Mouse (Mus musculus) lung, embryonic 16.5 days (tissue): ENCODE data around the gene Slc7a7. TPM values are rescaled to one million over a fixed set of nuclear protein-coding genes. Genes with fewer than 3 reads are reported as not detected.

Source experiments
- ATAC-seq: fragments of 200-750 bp; cut with Nextera tagmentation; 2 replicates; pipeline ENCODE4 v1.8.0; 2017; ENCODE audit warnings: low read depth, mild to moderate bottlenecking, moderate library complexity
- H3K27ac ChIP-seq: fragments of 300-500 bp; sonication (generic); 2 replicates; pipeline ENCODE4 v1.5.1; 2014; ENCODE audit warnings: mild to moderate bottlenecking, control low read depth, low read length
- H3K27me3 ChIP-seq: fragments of 300-500 bp; sonication (generic); 2 replicates; pipeline ENCODE4 v1.6.1; 2014; ENCODE audit warnings: low read depth, low read length, mixed read lengths; ENCODE audit not compliant: control insufficient read depth, insufficient read depth
- H3K36me3 ChIP-seq: fragments of 300-500 bp; sonication (generic); 2 replicates; pipeline ENCODE4 v1.6.1; 2014; ENCODE audit warnings: low read length; ENCODE audit not compliant: control insufficient read depth, insufficient read depth
- H3K4me1 ChIP-seq: fragments of 300-500 bp; sonication (generic); replicated peaks from 2 replicates; pipeline ENCODE4 v1.6.1; 2014; ENCODE audit warnings: low read length, mixed read lengths; ENCODE audit not compliant: control insufficient read depth, insufficient read depth
- H3K4me2 ChIP-seq: fragments of 300-500 bp; sonication (generic); 2 replicates; pipeline ENCODE4 v1.6.1; 2014; ENCODE audit warnings: low read depth, low read length, control low read depth
- H3K4me3 ChIP-seq: fragments of 300-500 bp; sonication (generic); 2 replicates; pipeline ENCODE4 v1.5.1; 2014; ENCODE audit warnings: mild to moderate bottlenecking, low read length, control low read depth
- H3K9ac ChIP-seq: fragments of 300-500 bp; sonication (generic); 2 replicates; pipeline ENCODE4 v1.6.1; 2014; ENCODE audit warnings: low read length, control low read depth
- H3K9me3 ChIP-seq: fragments of 300-500 bp; sonication (generic); 2 replicates; pipeline ENCODE4 v1.6.1; 2016; ENCODE audit warnings: low read length; ENCODE audit not compliant: control insufficient read depth
- WGBS: fragments of 180-500 bp; shearing (Covaris S2); extraction: QIAGEN DNeasy Blood & Tissue Kit; methylation state at CpG from one replicate; pipeline ENCODE4 v1.1.7; 2014; 5-methylcytosine and 5-hydroxymethylcytosine counted together
- polyA plus RNA-seq: library from polyadenylated mRNA; unstranded; fragments of >200 nt; fragmentation: Nextera tagmentation; extraction: Ambion mirVana; gene quantifications from 2 replicates; pipeline ENCODE4 v1.2.1, GENCODE M21; 2015

Gene Slc7a7
- polyA plus RNA-seq, 1 experiment from 2014 or later = 14.2 TPM

- Histone ChIP-seq H3K4me3 (no peak overlapping the region), H3K9me3 (no peaks in the 10 kb centered on the region), H3K9ac (no peak overlapping the region), H3K4me2 (no peak overlapping the region), H3K36me3 (peaks cover 6% of the 10 kb centered on the region), H3K4me1 (peaks cover 6% of the 10 kb centered on the region; the same call in 1 of the 2 replicates), H3K27me3 (no peaks in the 10 kb centered on the region), H3K27ac (no peak overlapping the region)
- ATAC-seq = no peak
- 35% methylated on average over 8 of the region's 8 CpGs for WGBS
Measured at GRCm38 (mm10) chr14:54398921-54399382, 18.6 kb downstream of the Slc7a7 start.

GRCm38 (mm10) chr14:54398528-54398916 is 19.1 kb downstream of the Slc7a7 start:
- H3K9ac ChIP-seq = no peak overlapping the region
- no peaks in the 10 kb centered on the region for H3K27me3 ChIP-seq
- H3K4me2 ChIP-seq = no peak overlapping the region
- no peaks in the 10 kb centered on the region for H3K9me3 ChIP-seq
- WGBS = 66% methylated on average over 7 of the region's 7 CpGs
- peaks cover 6% of the 10 kb centered on the region; the same call in 1 of the 2 replicates for H3K4me1 ChIP-seq
- no peak for ATAC-seq
- H3K27ac ChIP-seq = no peak overlapping the region
- peaks cover 6% of the 10 kb centered on the region for H3K36me3 ChIP-seq
- H3K4me3 ChIP-seq = no peak overlapping the region

GRCm38 (mm10) chr14:54397872-54398527 is 19.6 kb downstream of the Slc7a7 start:
- Histone ChIP-seq H3K27ac (no peak overlapping the region), H3K4me1 (peaks cover 6% of the 10 kb centered on the region; the same call in 1 of the 2 replicates)

GRCm38 (mm10) chr14:54396685-54397084 is 20.9 kb downstream of the Slc7a7 start:
- H3K4me3 ChIP-seq = no peak overlapping the region
- WGBS = 56% methylated on average over 7 of the region's 7 CpGs
- H3K27ac ChIP-seq = no peak overlapping the region
- H3K36me3 ChIP-seq = 0 out of 2 replicates have a peak, but pooled peaks cover 2% of the 10 kb centered on the region
- peaks cover 6% of the 10 kb centered on the region; the same call in 1 of the 2 replicates for H3K4me1 ChIP-seq
- no peak for ATAC-seq
- H3K27me3 ChIP-seq = no peaks in the 10 kb centered on the region
- H3K9ac ChIP-seq = no peak overlapping the region
- no peaks in the 10 kb centered on the region for H3K9me3 ChIP-seq
- no peak overlapping the region for H3K4me2 ChIP-seq

More at GRCm38 (mm10) chr14:54397872-54398527, 19.6 kb downstream of the Slc7a7 start:
- H3K36me3 ChIP-seq = peaks cover 2% of the 10 kb centered on the region; the same call in 1 of the 2 replicates
- H3K4me2 ChIP-seq = no peak overlapping the region
- no peaks in the 10 kb centered on the region for H3K27me3 ChIP-seq
- no peak overlapping the region for H3K4me3 ChIP-seq
- no peak overlapping the region for H3K9ac ChIP-seq
- H3K9me3 ChIP-seq = no peaks in the 10 kb centered on the region
- WGBS = 69% methylated on average over 7 of the region's 7 CpGs
- ATAC-seq = no peak

- H3K4me3 ChIP-seq = no peak overlapping the region
- ATAC-seq = no peak
- H3K36me3 ChIP-seq = no peaks in the 10 kb centered on the region
- no peaks in the 10 kb centered on the region for H3K9me3 ChIP-seq
- no peaks in the 10 kb centered on the region for H3K27me3 ChIP-seq
- H3K4me1 ChIP-seq = peaks cover 6% of the 10 kb centered on the region; the same call in 1 of the 2 replicates
- no peak overlapping the region for H3K9ac ChIP-seq
- no peak overlapping the region for H3K27ac ChIP-seq
- H3K4me2 ChIP-seq = no peak overlapping the region
Measured at GRCm38 (mm10) chr14:54394309-54394708, 23.3 kb downstream of the Slc7a7 start.

- H3K9ac ChIP-seq = no peak overlapping the region
Measured at GRCm38 (mm10) chr14:54393794-54394193, 23.8 kb downstream of the Slc7a7 start.

GRCm38 (mm10) chr14:54390843-54391242 is 26.7 kb downstream of the Slc7a7 start:
- Histone ChIP-seq H3K4me2 (no peak overlapping the region), H3K9me3 (no peaks in the 10 kb centered on the region), H3K27ac (no peak overlapping the region), H3K27me3 (no peaks in the 10 kb centered on the region), H3K9ac (no peak overlapping the region), H3K4me3 (no peak overlapping the region), H3K4me1 (no peaks in the 10 kb centered on the region), H3K36me3 (no peaks in the 10 kb centered on the region)
- WGBS = 51% methylated on average over 6 of the region's 6 CpGs
- no peak for ATAC-seq

More at GRCm38 (mm10) chr14:54393794-54394193, 23.8 kb downstream of the Slc7a7 start:
- no peak overlapping the region for H3K4me2 ChIP-seq
- no peak overlapping the region for H3K4me3 ChIP-seq
- ATAC-seq = no peak
- H3K27me3 ChIP-seq = no peaks in the 10 kb centered on the region
- H3K4me1 ChIP-seq = 0 out of 2 replicates have a peak, but pooled peaks cover 1% of the 10 kb centered on the region
- 68% methylated on average over 3 of the region's 3 CpGs for WGBS
- H3K36me3 ChIP-seq = no peaks in the 10 kb centered on the region
- H3K9me3 ChIP-seq = no peaks in the 10 kb centered on the region
- H3K27ac ChIP-seq = no peak overlapping the region

- Histone ChIP-seq H3K27me3 (no peaks in the 10 kb centered on the region), H3K27ac (no peak overlapping the region), H3K4me2 (no peak overlapping the region), H3K36me3 (no peaks in the 10 kb centered on the region), H3K4me1 (0 out of 2 replicates have a peak, but pooled peaks cover 4% of the 10 kb centered on the region), H3K9me3 (no peaks in the 10 kb centered on the region), H3K4me3 (no peak overlapping the region), H3K9ac (no peak overlapping the region)
- WGBS = 64% methylated on average over 6 of the region's 6 CpGs
- peak; percentile 17; the same call in 1 of the 2 replicates for ATAC-seq
Measured at GRCm38 (mm10) chr14:54387546-54387945, 30.0 kb downstream of the Slc7a7 start.

GRCm38 (mm10) chr14:54385968-54386618 is 31.5 kb downstream of the Slc7a7 start:
- Histone ChIP-seq H3K4me3 (no peak overlapping the region), H3K9me3 (no peaks in the 10 kb centered on the region), H3K4me2 (no peak overlapping the region), H3K27ac (no peak overlapping the region), H3K36me3 (no peaks in the 10 kb centered on the region), H3K27me3 (no peaks in the 10 kb centered on the region), H3K9ac (no peak overlapping the region), H3K4me1 (0 out of 2 replicates have a peak, but pooled peaks cover 7% of the 10 kb centered on the region)
- no peak for ATAC-seq
- 78% methylated on average over 7 of the region's 7 CpGs for WGBS
